Mouse (Mus musculus) lung, embryonic 14.5 days (tissue): ENCODE results near the gene Nbas. TPM values are rescaled to one million over a fixed set of nuclear protein-coding genes. Genes with fewer than 3 reads are reported as not detected.

Source experiments
- ATAC-seq: fragments of 200-750 bp; cut with Nextera tagmentation; 2 replicates; pipeline ENCODE4 v1.8.0; 2017; ENCODE audit warnings: mild to moderate bottlenecking, moderate TSS enrichment, moderate library complexity; ENCODE audit not compliant: insufficient read depth
- DNase-seq: peaks from one replicate; pipeline ENCODE4 v3.0.0-alpha.2; 2015
- H3K27ac ChIP-seq: fragments of 300-500 bp; sonication (generic); 2 replicates; pipeline ENCODE4 v1.5.1; 2014; ENCODE audit warnings: low read depth, mild to moderate bottlenecking, moderate library complexity
- H3K27me3 ChIP-seq: fragments of 300-500 bp; sonication (generic); 2 replicates; pipeline ENCODE4 v1.6.1; 2014; ENCODE audit warnings: low read length, control low read depth; ENCODE audit not compliant: insufficient read depth
- H3K36me3 ChIP-seq: fragments of 300-500 bp; sonication (generic); 2 replicates; pipeline ENCODE4 v1.6.1; 2014; ENCODE audit warnings: control low read depth; ENCODE audit not compliant: insufficient read depth
- H3K4me1 ChIP-seq: fragments of 300-500 bp; sonication (generic); 2 replicates; pipeline ENCODE4 v1.6.1; 2014; ENCODE audit warnings: antibody characterized with exemption, control low read depth; ENCODE audit not compliant: insufficient read depth
- H3K4me2 ChIP-seq: fragments of 300-500 bp; sonication (generic); 2 replicates; pipeline ENCODE4 v1.6.1; 2014; ENCODE audit warnings: mild to moderate bottlenecking
- H3K4me3 ChIP-seq: fragments of 300-500 bp; sonication (generic); 2 replicates; pipeline ENCODE4 v1.5.1; 2014; ENCODE audit warnings: low read depth, low read length
- H3K9ac ChIP-seq: fragments of 300-500 bp; sonication (generic); 2 replicates; pipeline ENCODE4 v1.6.1; 2014
- H3K9me3 ChIP-seq: fragments of 300-500 bp; sonication (generic); 2 replicates; pipeline ENCODE4 v1.6.1; 2016; ENCODE audit warnings: low read depth, low read length, control low read depth
- CTCF ChIP-seq: IDR thresholded peaks from 2 replicates; pipeline ENCODE4 v1.5.1; 2016; ENCODE audit warnings: antibody characterized with exemption, low read depth
- WGBS: fragments of 180-500 bp; shearing (Covaris S2); extraction: QIAGEN DNeasy Blood & Tissue Kit; methylation state at CpG from one replicate; pipeline ENCODE4 v1.1.7; 2014; 5-methylcytosine and 5-hydroxymethylcytosine counted together
- polyA plus RNA-seq: library from polyadenylated mRNA; unstranded; fragments of >200 nt; fragmentation: Nextera tagmentation; extraction: Ambion mirVana; gene quantifications from 2 replicates; pipeline ENCODE4 v1.2.1, GENCODE M21; 2014

The Nbas gene
- polyA plus RNA-seq, 1 experiment from 2014 or later = 19.1 TPM

DNA sequence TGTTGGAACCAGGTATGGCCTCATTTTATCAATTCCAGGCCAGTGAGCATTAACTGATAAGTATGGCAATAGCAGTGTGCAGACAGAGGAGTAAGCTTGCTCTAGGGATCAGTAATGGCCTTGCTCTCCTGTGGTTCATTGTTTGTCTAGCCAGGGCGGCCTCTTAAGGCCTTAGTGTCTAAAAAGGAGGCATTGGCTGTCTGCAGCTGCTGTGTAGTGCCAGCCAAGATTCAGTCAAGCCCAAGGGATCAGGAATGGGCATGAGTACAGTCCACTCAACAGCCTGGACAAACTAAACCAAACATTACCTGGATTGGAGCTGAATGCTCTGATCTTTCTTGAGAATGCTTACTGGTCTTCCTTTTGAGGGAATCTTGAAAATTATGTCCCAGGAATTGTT lies 120.7 kb downstream of the Nbas start:
- 67% methylated on average over 1 of the region's 1 CpGs for WGBS
- no peak for DNase-seq
- H3K36me3 ChIP-seq = peaks cover 12% of the 10 kb centered on the region; the same call in 1 of the 2 replicates

DNA sequence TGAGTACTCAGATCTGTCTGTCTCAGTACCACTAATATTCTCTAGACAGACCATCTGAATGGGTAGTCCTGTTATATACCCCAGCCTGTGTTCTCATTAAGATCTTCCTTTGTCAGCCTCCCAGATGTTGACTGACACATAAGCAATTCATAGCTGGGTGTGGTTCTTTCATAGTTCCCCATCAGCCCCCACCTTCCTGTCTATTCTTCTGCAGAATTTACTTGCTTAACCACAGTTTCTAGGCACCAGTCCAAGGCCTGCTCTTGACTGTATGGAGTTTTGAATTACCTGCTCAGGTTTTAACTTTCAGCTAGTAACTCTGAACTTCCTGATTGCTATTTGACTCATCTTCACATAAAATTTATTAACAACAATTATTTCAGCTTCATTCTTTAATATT lies 141.3 kb downstream of the Nbas start:
- Histone ChIP-seq H3K4me1 (no peaks in the 10 kb centered on the region), H3K36me3 (0 out of 2 replicates have a peak, but pooled peaks cover 7% of the 10 kb centered on the region), H3K4me3 (no peak overlapping the region), H3K9ac (no peak overlapping the region), H3K9me3 (no peaks in the 10 kb centered on the region), H3K4me2 (no peak overlapping the region), H3K27me3 (no peaks in the 10 kb centered on the region), H3K27ac (no peak overlapping the region)
- ATAC-seq (no peak), DNase-seq (no peak)
- TF ChIP-seq CTCF = no peak

More for the DNA sequence above, 120.7 kb downstream of the Nbas start:
- no peak overlapping the region for H3K4me2 ChIP-seq
- H3K27me3 ChIP-seq = no peaks in the 10 kb centered on the region
- H3K4me1 ChIP-seq = no peaks in the 10 kb centered on the region
- H3K9ac ChIP-seq = no peak overlapping the region
- no peak overlapping the region for H3K4me3 ChIP-seq
- H3K9me3 ChIP-seq = no peaks in the 10 kb centered on the region
- no peak for ATAC-seq
- no peak overlapping the region for H3K27ac ChIP-seq
- TF ChIP-seq CTCF = no peak

DNA sequence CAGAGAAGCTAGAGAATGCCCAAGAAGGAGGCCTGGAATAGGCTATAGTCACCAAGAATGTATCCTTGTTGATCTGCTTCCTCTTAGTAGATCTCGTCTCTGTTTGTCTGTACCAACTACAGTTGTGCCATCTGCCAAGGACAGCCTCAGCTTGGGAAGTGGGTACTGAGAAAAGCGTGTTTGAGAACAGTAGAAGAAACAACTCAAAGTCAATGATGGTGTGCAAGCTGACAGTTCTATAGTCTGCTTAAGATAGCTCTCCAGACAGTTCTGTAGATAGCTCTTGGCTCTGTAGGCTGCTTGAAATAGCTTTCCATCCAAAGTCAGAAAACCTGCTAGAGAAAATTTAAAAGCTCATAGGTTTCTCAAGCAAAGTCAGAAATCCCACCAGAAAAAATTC lies 149.7 kb downstream of the Nbas start:
- DNase-seq (no peak), ATAC-seq (no peak)
- Histone ChIP-seq H3K4me1 (no peaks in the 10 kb centered on the region), H3K27ac (no peak overlapping the region), H3K9ac (no peak overlapping the region), H3K4me2 (no peak overlapping the region), H3K4me3 (no peak overlapping the region), H3K27me3 (no peaks in the 10 kb centered on the region), H3K36me3 (peaks cover 13% of the 10 kb centered on the region; the same call in 1 of the 2 replicates), H3K9me3 (no peaks in the 10 kb centered on the region)
- WGBS = 95% methylated on average over 2 of the region's 2 CpGs
- no peak for TF ChIP-seq CTCF

DNA sequence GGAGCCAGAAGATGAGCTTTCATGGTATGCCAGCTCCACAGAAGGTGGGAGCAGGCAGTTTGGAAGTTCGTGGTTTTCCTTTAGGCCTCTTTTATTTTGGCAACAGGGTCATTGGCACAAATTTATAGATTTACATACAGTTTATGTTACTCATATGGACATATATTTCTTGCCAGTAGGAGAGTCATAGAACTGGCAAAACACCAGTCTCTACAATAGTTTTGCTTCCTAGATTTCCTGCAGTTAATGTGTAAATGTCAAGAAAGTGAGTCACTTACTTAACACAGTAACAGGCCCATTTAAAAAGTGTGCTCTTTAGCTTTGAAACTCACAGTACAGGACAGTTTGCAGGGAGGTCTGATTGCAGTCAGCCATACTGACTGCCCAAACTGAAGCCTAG lies 161.3 kb downstream of the Nbas start:
- Histone ChIP-seq H3K4me2 (no peak overlapping the region), H3K4me1 (no peaks in the 10 kb centered on the region), H3K9me3 (no peaks in the 10 kb centered on the region), H3K27ac (no peak overlapping the region), H3K36me3 (no peaks in the 10 kb centered on the region), H3K9ac (no peak overlapping the region), H3K27me3 (no peaks in the 10 kb centered on the region), H3K4me3 (no peak overlapping the region)
- ATAC-seq (no peak), DNase-seq (peak; percentile 5)
- 60% methylated on average over 1 of the region's 1 CpGs for WGBS
- no peak for TF ChIP-seq CTCF

DNA sequence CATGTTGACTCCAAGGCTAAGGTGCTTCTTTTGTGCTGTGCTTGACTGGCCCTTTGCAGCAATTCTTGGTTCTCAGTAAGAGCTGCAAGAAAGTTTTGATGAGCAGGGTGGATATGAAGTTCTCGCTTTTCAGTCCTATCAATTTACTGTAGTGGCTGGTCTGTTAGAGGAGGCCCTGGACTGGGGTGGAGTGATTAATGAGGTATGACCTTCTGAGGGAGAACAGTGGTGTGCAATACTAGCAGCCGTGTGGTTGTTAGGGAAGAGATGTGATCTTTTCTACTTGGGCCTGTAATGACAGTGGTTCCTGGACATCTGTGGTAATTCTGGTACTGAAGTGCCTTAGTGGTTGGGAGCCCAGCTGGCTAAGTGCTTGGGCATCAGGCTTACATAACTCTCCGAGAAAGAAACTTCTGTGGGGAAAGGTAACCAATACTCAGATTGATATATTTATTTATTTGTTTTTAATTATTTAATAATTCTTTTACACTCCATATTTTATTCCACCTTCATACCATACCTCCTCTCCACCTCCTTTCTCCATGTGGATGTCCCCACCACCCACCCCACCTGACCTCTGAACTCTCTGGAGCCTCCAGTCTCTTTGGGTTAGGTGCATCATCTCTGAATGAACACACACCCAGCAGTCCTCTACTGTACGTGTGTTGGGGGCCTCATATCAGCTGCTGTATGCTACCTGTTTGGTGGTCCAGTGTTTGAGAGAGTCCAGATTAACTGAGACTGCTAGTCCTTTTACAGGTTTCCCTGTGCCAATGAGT lies 175.9 kb downstream of the Nbas start:
- WGBS = 49% methylated on average over 4 of the region's 4 CpGs
- DNase-seq (peak; percentile 8), ATAC-seq (0 out of 2 replicates have a peak, but pooled peaks have one; percentile 19)
- no peaks in the 10 kb centered on the region for H3K36me3 ChIP-seq
- TF ChIP-seq CTCF = no peak
- no peak overlapping the region for H3K27ac ChIP-seq
- H3K9ac ChIP-seq = no peak overlapping the region
- H3K4me1 ChIP-seq = no peaks in the 10 kb centered on the region
- H3K4me2 ChIP-seq = no peak overlapping the region
- H3K9me3 ChIP-seq = no peaks in the 10 kb centered on the region
- no peak overlapping the region for H3K4me3 ChIP-seq
- no peaks in the 10 kb centered on the region for H3K27me3 ChIP-seq

DNA sequence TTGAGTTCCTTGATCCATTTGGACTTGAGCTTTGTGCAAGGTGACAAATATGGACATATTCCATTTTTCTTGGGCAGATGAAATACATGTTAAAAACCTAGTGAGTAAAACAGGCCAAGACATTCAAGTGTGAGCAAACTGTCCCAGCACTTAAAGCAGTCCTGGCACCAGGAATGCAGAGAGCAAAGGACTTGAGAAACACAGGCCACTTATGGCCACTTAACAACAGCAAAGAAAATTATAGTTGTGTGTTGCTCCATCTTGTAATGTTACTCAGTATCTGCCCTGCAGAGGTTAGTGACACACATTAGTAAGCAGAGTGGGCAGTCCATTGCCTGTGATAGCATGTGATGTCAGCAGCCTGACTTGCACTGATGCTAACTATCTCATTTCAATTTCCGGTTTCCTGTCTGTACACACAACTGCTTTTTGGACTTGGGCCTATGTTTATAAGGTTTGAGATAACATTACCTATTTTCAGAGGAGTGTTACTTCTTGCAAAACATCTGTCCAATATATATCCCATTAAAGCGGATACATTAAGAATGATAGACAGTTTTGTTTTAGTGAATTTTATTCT lies 176.6 kb downstream of the Nbas start:
- H3K9me3 ChIP-seq = no peaks in the 10 kb centered on the region

DNA sequence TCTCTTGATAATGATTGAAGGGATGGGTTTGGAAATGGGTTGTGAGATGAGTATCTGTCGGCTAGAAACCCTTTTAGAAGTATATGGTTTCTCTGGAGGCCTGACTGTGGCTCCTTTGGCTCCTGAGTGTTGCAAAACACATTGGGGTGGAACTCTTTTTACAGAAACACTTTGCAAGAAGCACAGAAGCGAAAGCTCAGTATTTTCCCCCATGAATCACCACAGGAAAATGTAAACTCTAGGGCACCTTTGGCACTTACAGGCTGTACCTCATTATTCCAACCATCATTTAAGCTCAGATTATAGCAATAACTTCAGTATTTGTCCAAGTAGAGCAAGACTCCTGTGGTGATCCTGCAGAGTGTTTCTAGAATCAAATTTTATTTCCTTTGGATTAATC lies 180.0 kb downstream of the Nbas start:
- no peak overlapping the region for H3K4me3 ChIP-seq
- no peak for TF ChIP-seq CTCF
- WGBS = 61% methylated on average over 2 of the region's 2 CpGs
- H3K27me3 ChIP-seq = no peaks in the 10 kb centered on the region
- no peak overlapping the region for H3K4me2 ChIP-seq
- H3K27ac ChIP-seq = no peak overlapping the region
- no peak overlapping the region for H3K9ac ChIP-seq
- H3K4me1 ChIP-seq = no peaks in the 10 kb centered on the region
- no peak for ATAC-seq
- H3K9me3 ChIP-seq = no peaks in the 10 kb centered on the region
- peaks cover under 1% of the 10 kb centered on the region; the same call in 1 of the 2 replicates for H3K36me3 ChIP-seq
- DNase-seq = no peak

More for the DNA sequence above, 176.6 kb downstream of the Nbas start:
- peak; percentile 76; the same call in 1 of the 2 replicates for ATAC-seq
- no peaks in the 10 kb centered on the region for H3K27me3 ChIP-seq
- DNase-seq = peak; percentile 56
- no peak overlapping the region for H3K4me2 ChIP-seq
- no peaks in the 10 kb centered on the region for H3K4me1 ChIP-seq
- TF ChIP-seq CTCF = no peak
- H3K4me3 ChIP-seq = no peak overlapping the region
- WGBS = 40% methylated on average over 2 of the region's 2 CpGs
- H3K27ac ChIP-seq = no peak overlapping the region
- no peak overlapping the region for H3K9ac ChIP-seq
- H3K36me3 ChIP-seq = no peaks in the 10 kb centered on the region
